Mouse (Mus musculus) c-Kit-positive CD71-negative TER-119-negative erythroid progenitor cells, embryonic 14.5 days (primary cell): ENCODE data around the gene Oas1e.

Experiments
- DNase-seq: peaks from one replicate; pipeline ENCODE4 v3.0.0-alpha.2; 2013; ENCODE audit warnings: low read depth

Oas1e gene

DNA sequence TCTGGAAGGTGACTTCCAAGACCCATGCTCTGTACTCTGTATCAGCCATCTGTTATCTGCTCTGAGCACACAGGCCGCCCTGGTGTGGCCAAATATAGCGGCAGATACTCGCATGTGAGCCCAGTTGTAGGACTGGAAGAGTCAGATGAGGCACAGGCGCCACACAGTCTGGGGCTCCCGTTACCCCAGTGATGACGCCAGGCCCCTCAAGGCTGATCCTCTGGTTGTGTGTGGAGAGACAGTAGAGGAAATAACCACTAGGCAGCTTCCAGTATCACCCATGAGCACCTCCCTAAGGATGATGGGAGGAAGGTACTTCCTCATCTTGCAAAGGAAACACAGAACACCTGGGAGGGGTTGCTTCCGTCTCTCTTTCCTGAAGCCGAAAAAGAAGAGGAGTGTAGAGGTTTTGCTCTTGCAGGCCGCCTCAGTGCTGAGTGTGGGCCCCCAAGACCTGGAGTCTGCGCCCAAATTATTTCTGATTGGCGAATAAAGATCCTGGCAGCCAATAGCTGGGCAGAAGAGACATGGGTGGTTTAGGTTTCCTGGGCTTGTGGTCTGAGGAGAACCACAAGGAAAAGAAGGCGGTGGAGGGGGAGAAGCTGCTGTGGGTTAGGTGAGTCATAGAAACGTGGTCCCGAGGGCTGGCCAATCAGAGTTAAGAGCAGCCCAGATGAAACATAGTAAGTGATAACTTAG, 19.9 kb downstream of the Oas1e start:
- peak; percentile 60 for DNase-seq

DNA sequence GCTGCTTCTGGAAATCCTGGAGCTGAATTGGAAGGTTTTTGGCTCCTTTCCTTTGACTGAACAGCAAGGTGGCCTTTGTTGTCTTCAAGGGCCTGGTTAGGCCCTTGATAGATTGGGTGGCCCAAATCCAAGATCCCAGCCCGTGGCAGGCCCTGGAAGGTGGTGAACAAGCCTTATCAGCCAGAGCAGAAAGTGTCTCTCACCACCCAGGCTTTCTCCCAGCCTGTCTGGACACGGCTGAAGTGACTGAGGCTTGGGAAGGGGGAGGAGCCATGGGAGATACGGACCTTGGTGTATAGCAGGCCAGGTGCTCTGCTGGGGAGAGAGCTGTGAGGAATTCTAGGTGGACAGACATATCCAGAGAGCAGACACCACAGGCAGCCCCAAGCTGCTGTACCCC, 25.9 kb downstream of the Oas1e start:
- no peak for DNase-seq

GRCm38 (mm10) chr5:120765010-120765409, 30.3 kb downstream of the Oas1e start:
- no peak for DNase-seq

GRCm38 (mm10) chr5:120761901-120762300, 33.4 kb downstream of the Oas1e start:
- no peak for DNase-seq

- DNase-seq = no peak
Measured at GRCm38 (mm10) chr5:120754215-120754614, 41.1 kb downstream of the Oas1e start.

DNA sequence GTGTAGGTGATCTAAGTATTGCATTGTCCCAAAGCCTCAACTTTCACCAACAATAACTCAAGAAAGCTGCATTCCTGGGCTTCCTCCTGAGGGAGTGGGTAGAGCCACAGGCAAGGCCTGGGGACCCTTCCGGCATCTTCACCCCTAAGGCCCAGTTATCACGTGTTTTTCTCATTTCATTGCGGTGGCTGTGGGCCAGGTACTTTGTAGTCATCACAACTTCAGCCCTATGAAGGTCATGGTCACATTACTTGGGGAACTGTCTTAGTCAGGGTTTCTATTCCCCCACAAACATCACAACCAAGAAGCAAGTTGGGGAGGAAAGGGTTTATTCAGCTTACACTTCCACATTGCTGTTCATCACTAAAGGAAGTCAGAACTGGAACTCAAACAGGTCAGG, 42.5 kb downstream of the Oas1e start:
- no peak for DNase-seq

GRCm38 (mm10) chr5:120751206-120751605, 44.1 kb downstream of the Oas1e start:
- DNase-seq = no peak

DNA sequence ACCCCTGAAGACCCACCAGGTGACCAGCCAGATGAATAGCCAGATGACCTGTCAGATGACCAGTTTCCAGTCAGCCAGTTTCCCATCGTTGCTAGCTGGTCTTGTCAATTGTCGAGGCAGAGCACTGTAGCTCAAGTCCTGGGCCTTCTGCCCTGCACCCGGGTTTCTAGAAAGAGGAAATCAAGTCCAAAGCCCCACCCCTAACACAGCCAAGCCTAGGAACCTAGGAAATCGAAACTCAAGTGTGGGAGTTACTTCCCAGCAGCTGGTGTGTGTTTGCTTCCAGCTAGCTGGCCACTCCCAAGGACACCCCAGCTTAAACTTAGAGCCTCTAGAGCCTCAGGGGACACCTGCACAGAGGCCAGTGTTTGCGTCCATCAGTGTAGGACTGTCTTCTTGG, 45.6 kb downstream of the Oas1e start, which contains the start of gene Oas2:
Gene Oas2 (minus strand): TSS at position 166 of the 400 bp plus-strand sequence.
- no peak for DNase-seq

GRCm38 (mm10) chr5:120746451-120746850, 48.9 kb downstream of the Oas1e start:
- peak; percentile 36 for DNase-seq

GRCm38 (mm10) chr5:120742125-120742524, 53.2 kb downstream of the Oas1e start:
- DNase-seq = peak; percentile 22
